Mouse (Mus musculus) forebrain, embryonic 15.5 days (tissue): ENCODE measurements at regions not wholly inside any gene's neighbourhood (a gene's known extent, or its start where the extent isn't known, plus 50 kb on each side); places are given as distances from the start of the nearest gene placed in this dataset.
A peak's percentile ranks its signal among the peaks of the same experiment; 100 is the strongest.

Experiments
- ATAC-seq: fragments of 200-750 bp; cut with Nextera tagmentation; replicated peaks from 2 replicates; pipeline ENCODE4 v1.8.0; 2017; ENCODE audit warnings: mild to moderate bottlenecking, moderate TSS enrichment, moderate library complexity
- H3K27ac ChIP-seq: fragments of 300-500 bp; sonication (generic); replicated peaks from 2 replicates; pipeline ENCODE4 v1.5.1; 2015; ENCODE audit warnings: mild to moderate bottlenecking, inconsistent platforms
- H3K27me3 ChIP-seq: fragments of 300-500 bp; sonication (generic); 2 replicates; pipeline ENCODE4 v1.6.1; 2015; ENCODE audit warnings: inconsistent platforms
- H3K36me3 ChIP-seq: fragments of 300-500 bp; sonication (generic); 2 replicates; pipeline ENCODE4 v1.6.1; 2015; ENCODE audit warnings: mild to moderate bottlenecking, inconsistent platforms
- H3K4me1 ChIP-seq: fragments of 300-500 bp; sonication (generic); 2 replicates; pipeline ENCODE4 v1.6.1; 2015; ENCODE audit warnings: inconsistent platforms
- H3K4me2 ChIP-seq: fragments of 300-500 bp; sonication (generic); replicated peaks from 2 replicates; pipeline ENCODE4 v1.6.1; 2015; ENCODE audit warnings: mild to moderate bottlenecking, inconsistent platforms
- H3K4me3 ChIP-seq: fragments of 300-500 bp; sonication (generic); 2 replicates; pipeline ENCODE4 v1.5.1; 2015; ENCODE audit warnings: mild to moderate bottlenecking, inconsistent platforms
- H3K9ac ChIP-seq: fragments of 300-500 bp; sonication (generic); replicated peaks from 2 replicates; pipeline ENCODE4 v1.6.1; 2015; ENCODE audit warnings: mild to moderate bottlenecking, inconsistent platforms
- H3K9me3 ChIP-seq: fragments of 300-500 bp; sonication (generic); 2 replicates; pipeline ENCODE4 v1.6.1; 2016; ENCODE audit warnings: inconsistent platforms
- whole genome bisulfite sequencing: fragments of 180-500 bp; shearing (Covaris S2); methylation state at CpG from one replicate; pipeline ENCODE4 v1.1.7; 2015; ENCODE audit warnings: mixed read lengths; 5-methylcytosine and 5-hydroxymethylcytosine counted together

DNA sequence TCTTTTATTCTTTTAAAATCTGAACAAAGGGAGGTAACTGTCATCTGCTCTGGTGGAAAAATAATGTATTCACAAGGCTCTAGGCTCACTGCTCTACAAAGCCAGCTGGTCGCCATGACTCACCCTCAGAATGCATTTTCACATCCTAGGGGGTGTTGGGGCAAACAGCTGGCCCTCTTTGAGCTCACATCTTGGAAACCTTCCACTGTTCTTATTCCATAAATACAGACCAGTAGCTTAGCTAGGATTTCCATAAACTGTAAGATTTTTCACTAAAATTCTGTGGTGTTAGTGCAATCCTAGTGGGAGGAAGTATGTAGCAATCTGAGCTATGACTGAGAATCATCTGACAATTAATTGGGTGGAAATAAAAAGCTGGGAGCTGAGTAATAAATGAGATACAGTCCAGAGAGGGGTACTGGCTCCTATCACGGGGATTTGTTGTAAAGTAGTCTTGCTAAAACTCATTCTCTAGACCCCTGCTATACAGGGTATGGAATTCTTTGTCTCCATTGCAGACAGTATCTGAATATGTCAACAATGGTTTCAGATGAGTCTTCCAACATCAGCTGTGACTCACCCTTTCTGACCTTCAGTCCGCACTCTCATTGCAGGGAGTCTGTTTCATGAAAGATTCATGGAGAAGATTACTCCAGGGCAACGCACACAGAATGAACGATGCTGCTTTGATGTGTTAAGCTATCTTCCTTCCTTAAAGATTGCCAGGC lies 67.2 kb upstream of the Vav3 start:
- Histone ChIP-seq H3K4me3 (no peak overlapping the region), H3K27ac (0 out of 2 replicates have a peak overlapping the region, but pooled peaks have one; percentile 2), H3K27me3 (no peaks in the 10 kb centered on the region), H3K9me3 (no peaks in the 10 kb centered on the region), H3K9ac (no peak overlapping the region), H3K4me1 (no peaks in the 10 kb centered on the region; the same call in 1 of the 2 replicates), H3K4me2 (no peak overlapping the region), H3K36me3 (no peaks in the 10 kb centered on the region)
- peak; percentile 48; the same call in 1 of the 2 replicates for ATAC-seq
- 53% methylated on average over 5 of the region's 5 CpGs for WGBS

DNA sequence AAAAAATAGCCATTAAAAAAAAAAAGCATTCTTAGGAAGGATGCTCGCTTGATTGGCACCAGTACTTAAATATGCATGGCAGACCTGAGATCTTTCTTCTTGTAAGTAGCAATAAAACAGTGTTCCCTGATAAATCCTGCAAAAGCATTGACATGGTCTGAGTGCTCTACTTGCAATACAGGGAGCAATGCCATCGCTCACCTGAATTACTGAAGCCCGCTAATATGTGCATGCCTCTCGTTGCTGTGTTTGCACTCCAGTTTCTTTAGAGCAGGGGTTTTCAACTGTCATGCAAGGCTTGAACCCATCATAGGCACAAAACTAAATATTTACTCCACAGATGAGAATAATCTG lies 66.7 kb upstream of the Vav3 start:
- no peaks in the 10 kb centered on the region for H3K27me3 ChIP-seq
- H3K4me3 ChIP-seq: no peak overlapping the region
- no peak for ATAC-seq
- no peak overlapping the region for H3K4me2 ChIP-seq
- 88% methylated on average over 4 of the region's 4 CpGs for WGBS
- no peak overlapping the region for H3K9ac ChIP-seq
- no peaks in the 10 kb centered on the region for H3K36me3 ChIP-seq
- H3K9me3 ChIP-seq: no peaks in the 10 kb centered on the region
- no peak overlapping the region for H3K27ac ChIP-seq
- H3K4me1 ChIP-seq: no peaks in the 10 kb centered on the region; the same call in 1 of the 2 replicates

DNA sequence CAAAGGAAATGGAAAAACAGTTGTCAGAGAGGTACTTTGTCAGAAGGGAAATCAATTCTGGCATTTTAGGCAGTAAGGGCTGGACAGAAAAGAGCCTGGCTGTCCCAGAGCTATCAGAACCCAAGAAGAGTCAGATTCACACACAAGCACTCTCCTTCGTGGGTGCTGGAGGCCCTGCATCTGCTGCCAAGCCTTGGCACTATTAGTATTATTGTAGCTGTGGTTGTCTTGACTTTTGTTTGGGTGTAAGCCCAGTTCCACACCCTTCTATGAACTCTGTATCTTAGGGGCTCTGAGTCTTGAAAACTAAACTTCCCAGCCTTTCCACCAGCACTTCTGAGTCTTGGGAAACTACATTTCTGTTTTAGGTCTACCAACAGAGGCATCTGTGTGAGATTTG lies 61.4 kb upstream of the Vav3 start:
- H3K27me3 ChIP-seq: no peaks in the 10 kb centered on the region
- no peak overlapping the region for H3K9ac ChIP-seq
- 46% methylated on average over 1 of the region's 1 CpGs for WGBS
- H3K4me3 ChIP-seq: no peak overlapping the region
- H3K4me2 ChIP-seq: no peak overlapping the region
- no peak overlapping the region for H3K27ac ChIP-seq
- no peak for ATAC-seq
- no peaks in the 10 kb centered on the region for H3K36me3 ChIP-seq
- H3K9me3 ChIP-seq: no peaks in the 10 kb centered on the region
- H3K4me1 ChIP-seq: no peaks in the 10 kb centered on the region

DNA sequence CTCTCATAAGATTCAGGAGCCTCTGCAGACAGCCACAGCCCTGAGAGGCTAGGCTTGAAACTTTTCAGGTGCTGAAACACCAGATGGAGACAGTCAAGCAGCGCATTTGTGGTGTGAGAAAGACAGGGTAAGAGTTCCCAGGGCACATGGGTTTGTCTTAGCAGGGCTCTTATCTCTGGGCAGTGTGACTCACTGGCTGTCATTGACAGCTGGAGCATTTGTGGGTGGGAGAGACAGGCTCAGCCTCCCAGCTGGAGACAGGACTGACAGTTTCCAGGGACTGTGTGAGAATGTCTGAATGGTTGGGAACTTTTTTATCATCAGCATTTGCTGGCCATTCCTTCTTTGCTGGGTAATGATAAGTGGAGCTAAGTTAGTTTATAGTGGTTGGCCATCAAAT lies 53.9 kb upstream of the Vav3 start:
- Histone ChIP-seq H3K27ac (no peak overlapping the region), H3K27me3 (no peaks in the 10 kb centered on the region), H3K4me3 (no peak overlapping the region), H3K9ac (no peak overlapping the region), H3K9me3 (no peaks in the 10 kb centered on the region), H3K4me2 (no peak overlapping the region), H3K4me1 (no peaks in the 10 kb centered on the region), H3K36me3 (no peaks in the 10 kb centered on the region)
- 81% methylated on average over 1 of the region's 1 CpGs for WGBS
- ATAC-seq: no peak
